Mouse (Mus musculus) embryonic fibroblast, embryonic 13.5 days (primary cell): Measurements from ENCODE around the gene Slc4a4.

Experiments used
- CTCF ChIP-seq: IDR thresholded peaks from 2 replicates; pipeline ENCODE4 v1.5.1; 2011; ENCODE audit warnings: mild to moderate bottlenecking, control low read depth, low read length, moderate library complexity, borderline replicate concordance; ENCODE audit not compliant: insufficient read depth
- POLR2A ChIP-seq: IDR thresholded peaks from 2 replicates; pipeline ENCODE4 v1.6.1; 2011; ENCODE audit warnings: low read depth, mild to moderate bottlenecking, control low read depth, low read length, moderate library complexity

- no peak for TF ChIP-seq POLR2A
- TF ChIP-seq CTCF, result no peak
Observed at GRCm38 (mm10) chr5:89043846-89044245, 157.2 kb downstream of the Slc4a4 start.
